Mouse (Mus musculus): ENCODE results near the gene Nek11. TPM values are rescaled to one million over a fixed set of nuclear protein-coding genes. Genes with fewer than 3 reads are reported as not detected.

Gene Nek11
- polyA plus RNA-seq, 1 experiment from 2014 or later: 0.30 TPM

- WGBS (ENCODE audit: insufficient replicate concordance): 79% methylated on average over 2 of the region's 2 CpGs
- H3K4me3 ChIP-seq (ENCODE audit: low read depth, low read length): no peak overlapping the region
- no peaks in the 10 kb centered on the region for H3K27me3 ChIP-seq (ENCODE audit: control insufficient read depth, insufficient read depth, low read length)
- ATAC-seq (replicated peaks; ENCODE audit: insufficient number of reproducible peaks, low FRiP score, low TSS enrichment): no peak
- H3K4me1 ChIP-seq (ENCODE audit: control insufficient read depth, insufficient read depth, low read length): no peaks in the 10 kb centered on the region
- no peak overlapping the region for H3K9ac ChIP-seq (ENCODE audit: low read depth, low read length)
- no peak overlapping the region for H3K4me2 ChIP-seq
- no peaks in the 10 kb centered on the region for H3K9me3 ChIP-seq (replicated peaks; ENCODE audit: control insufficient read depth, low read length)
- no peak overlapping the region for H3K27ac ChIP-seq (ENCODE audit: low read depth, low read length)
- no peaks in the 10 kb centered on the region for H3K36me3 ChIP-seq (ENCODE audit: control insufficient read depth, insufficient read depth, low read length)
Measured at GRCm38 (mm10) chr9:105306042-105306441, 89.3 kb downstream of the Nek11 start.

- Histone ChIP-seq H3K27ac (ENCODE audit: low read depth, low read length) (no peak overlapping the region), H3K4me1 (ENCODE audit: control insufficient read depth, insufficient read depth, low read length) (no peaks in the 10 kb centered on the region), H3K9me3 (replicated peaks; ENCODE audit: control insufficient read depth, low read length) (no peaks in the 10 kb centered on the region), H3K36me3 (ENCODE audit: control insufficient read depth, insufficient read depth, low read length) (no peaks in the 10 kb centered on the region), H3K9ac (ENCODE audit: low read depth, low read length) (no peak overlapping the region), H3K4me3 (ENCODE audit: low read depth, low read length) (no peak overlapping the region), H3K27me3 (ENCODE audit: control insufficient read depth, insufficient read depth, low read length) (no peaks in the 10 kb centered on the region), H3K4me2 (no peak overlapping the region)
- no peak for ATAC-seq (replicated peaks; ENCODE audit: insufficient number of reproducible peaks, low FRiP score, low TSS enrichment)
- WGBS (ENCODE audit: insufficient replicate concordance): 79% methylated on average over 3 of the region's 3 CpGs
Measured at GRCm38 (mm10) chr9:105302230-105302629, 93.1 kb downstream of the Nek11 start.

GRCm38 (mm10) chr9:105301396-105301795 lies 93.9 kb downstream of the Nek11 start:
- Histone ChIP-seq H3K27me3 (ENCODE audit: control insufficient read depth, insufficient read depth, low read length) (no peaks in the 10 kb centered on the region), H3K9ac (ENCODE audit: low read depth, low read length) (no peak overlapping the region), H3K4me2 (no peak overlapping the region), H3K36me3 (ENCODE audit: control insufficient read depth, insufficient read depth, low read length) (no peaks in the 10 kb centered on the region), H3K9me3 (replicated peaks; ENCODE audit: control insufficient read depth, low read length) (no peaks in the 10 kb centered on the region), H3K4me1 (ENCODE audit: control insufficient read depth, insufficient read depth, low read length) (no peaks in the 10 kb centered on the region), H3K27ac (ENCODE audit: low read depth, low read length) (no peak overlapping the region), H3K4me3 (ENCODE audit: low read depth, low read length) (no peak overlapping the region)
- ATAC-seq (replicated peaks; ENCODE audit: insufficient number of reproducible peaks, low FRiP score, low TSS enrichment): no peak
- WGBS (ENCODE audit: insufficient replicate concordance): 78% methylated on average over 1 of the region's 1 CpGs

GRCm38 (mm10) chr9:105300738-105301325 lies 94.5 kb downstream of the Nek11 start:
- Histone ChIP-seq H3K4me1 (ENCODE audit: control insufficient read depth, insufficient read depth, low read length) (no peaks in the 10 kb centered on the region), H3K9ac (ENCODE audit: low read depth, low read length) (no peak overlapping the region), H3K9me3 (replicated peaks; ENCODE audit: control insufficient read depth, low read length) (no peaks in the 10 kb centered on the region), H3K27ac (ENCODE audit: low read depth, low read length) (no peak overlapping the region), H3K27me3 (ENCODE audit: control insufficient read depth, insufficient read depth, low read length) (no peaks in the 10 kb centered on the region), H3K4me2 (no peak overlapping the region), H3K4me3 (ENCODE audit: low read depth, low read length) (no peak overlapping the region), H3K36me3 (ENCODE audit: control insufficient read depth, insufficient read depth, low read length) (no peaks in the 10 kb centered on the region)
- ATAC-seq (replicated peaks; ENCODE audit: insufficient number of reproducible peaks, low FRiP score, low TSS enrichment): no peak
- WGBS (ENCODE audit: insufficient replicate concordance): 79% methylated on average over 2 of the region's 2 CpGs

- 31% methylated on average over 7 of the region's 7 CpGs for WGBS (ENCODE audit: insufficient replicate concordance)
- ATAC-seq (replicated peaks; ENCODE audit: insufficient number of reproducible peaks, low FRiP score, low TSS enrichment): no peak
Measured at GRCm38 (mm10) chr9:105284670-105285069, 110.7 kb downstream of the Nek11 start.

GRCm38 (mm10) chr9:105282725-105283124 lies 112.6 kb downstream of the Nek11 start:
- WGBS (ENCODE audit: insufficient replicate concordance): 23% methylated on average over 4 of the region's 4 CpGs
- Histone ChIP-seq H3K9me3 (replicated peaks; ENCODE audit: control insufficient read depth, low read length) (no peaks in the 10 kb centered on the region), H3K4me3 (ENCODE audit: low read depth, low read length) (no peak overlapping the region), H3K27ac (ENCODE audit: low read depth, low read length) (no peak overlapping the region), H3K27me3 (ENCODE audit: control insufficient read depth, insufficient read depth, low read length) (no peaks in the 10 kb centered on the region), H3K36me3 (ENCODE audit: control insufficient read depth, insufficient read depth, low read length) (no peaks in the 10 kb centered on the region), H3K4me1 (ENCODE audit: control insufficient read depth, insufficient read depth, low read length) (no peaks in the 10 kb centered on the region), H3K9ac (ENCODE audit: low read depth, low read length) (no peak overlapping the region), H3K4me2 (no peak overlapping the region)
- ATAC-seq (replicated peaks; ENCODE audit: insufficient number of reproducible peaks, low FRiP score, low TSS enrichment): no peak

More at GRCm38 (mm10) chr9:105284670-105285069, 110.7 kb downstream of the Nek11 start:
- Histone ChIP-seq H3K36me3 (ENCODE audit: control insufficient read depth, insufficient read depth, low read length) (no peaks in the 10 kb centered on the region), H3K4me2 (no peak overlapping the region), H3K27me3 (ENCODE audit: control insufficient read depth, insufficient read depth, low read length) (no peaks in the 10 kb centered on the region), H3K27ac (ENCODE audit: low read depth, low read length) (no peak overlapping the region), H3K4me1 (ENCODE audit: control insufficient read depth, insufficient read depth, low read length) (no peaks in the 10 kb centered on the region), H3K9me3 (replicated peaks; ENCODE audit: control insufficient read depth, low read length) (no peaks in the 10 kb centered on the region), H3K4me3 (ENCODE audit: low read depth, low read length) (no peak overlapping the region), H3K9ac (ENCODE audit: low read depth, low read length) (no peak overlapping the region)

- no peak for ATAC-seq (replicated peaks; ENCODE audit: insufficient number of reproducible peaks, low FRiP score, low TSS enrichment)
- WGBS (ENCODE audit: insufficient replicate concordance): 82% methylated on average over 3 of the region's 3 CpGs
Measured at GRCm38 (mm10) chr9:105274925-105275324, 120.4 kb downstream of the Nek11 start.

GRCm38 (mm10) chr9:105274286-105274685 lies 121.0 kb downstream of the Nek11 start:
- Histone ChIP-seq H3K9ac (ENCODE audit: low read depth, low read length) (no peak overlapping the region), H3K4me1 (ENCODE audit: control insufficient read depth, insufficient read depth, low read length) (no peaks in the 10 kb centered on the region), H3K4me2 (no peak overlapping the region), H3K27ac (ENCODE audit: low read depth, low read length) (no peak overlapping the region), H3K36me3 (ENCODE audit: control insufficient read depth, insufficient read depth, low read length) (no peaks in the 10 kb centered on the region), H3K27me3 (ENCODE audit: control insufficient read depth, insufficient read depth, low read length) (no peaks in the 10 kb centered on the region), H3K4me3 (ENCODE audit: low read depth, low read length) (no peak overlapping the region), H3K9me3 (replicated peaks; ENCODE audit: control insufficient read depth, low read length) (no peaks in the 10 kb centered on the region)
- ATAC-seq (replicated peaks; ENCODE audit: insufficient number of reproducible peaks, low FRiP score, low TSS enrichment): no peak
- 63% methylated on average over 6 of the region's 6 CpGs for WGBS (ENCODE audit: insufficient replicate concordance)

More at GRCm38 (mm10) chr9:105274925-105275324, 120.4 kb downstream of the Nek11 start:
- no peak overlapping the region for H3K27ac ChIP-seq (ENCODE audit: low read depth, low read length)
- no peak overlapping the region for H3K4me2 ChIP-seq
- H3K9ac ChIP-seq (ENCODE audit: low read depth, low read length): no peak overlapping the region
- no peaks in the 10 kb centered on the region for H3K27me3 ChIP-seq (ENCODE audit: control insufficient read depth, insufficient read depth, low read length)
- H3K36me3 ChIP-seq (ENCODE audit: control insufficient read depth, insufficient read depth, low read length): no peaks in the 10 kb centered on the region
- no peaks in the 10 kb centered on the region for H3K4me1 ChIP-seq (ENCODE audit: control insufficient read depth, insufficient read depth, low read length)
- H3K9me3 ChIP-seq (replicated peaks; ENCODE audit: control insufficient read depth, low read length): no peaks in the 10 kb centered on the region
- no peak overlapping the region for H3K4me3 ChIP-seq (ENCODE audit: low read depth, low read length)

GRCm38 (mm10) chr9:105272241-105272640 lies 123.1 kb downstream of the Nek11 start:
- 11% methylated on average over 7 of the region's 7 CpGs for WGBS (ENCODE audit: insufficient replicate concordance)
- Histone ChIP-seq H3K9ac (ENCODE audit: low read depth, low read length) (no peak overlapping the region), H3K4me3 (ENCODE audit: low read depth, low read length) (no peak overlapping the region), H3K27me3 (ENCODE audit: control insufficient read depth, insufficient read depth, low read length) (no peaks in the 10 kb centered on the region), H3K4me1 (ENCODE audit: control insufficient read depth, insufficient read depth, low read length) (no peaks in the 10 kb centered on the region), H3K9me3 (replicated peaks; ENCODE audit: control insufficient read depth, low read length) (no peaks in the 10 kb centered on the region), H3K36me3 (ENCODE audit: control insufficient read depth, insufficient read depth, low read length) (no peaks in the 10 kb centered on the region), H3K4me2 (no peak overlapping the region), H3K27ac (ENCODE audit: low read depth, low read length) (no peak overlapping the region)
- ATAC-seq (replicated peaks; ENCODE audit: insufficient number of reproducible peaks, low FRiP score, low TSS enrichment): no peak

All from heart, embryonic 11.5 days (tissue).